Mouse (Mus musculus) adipocyte (in vitro differentiated cells): ENCODE data around the gene Cct4.

Experiments
- DNase-seq: peaks from one replicate; pipeline ENCODE4 v3.0.0-alpha.2; 2016; ENCODE audit warnings: low spot score

The Cct4 gene

DNA sequence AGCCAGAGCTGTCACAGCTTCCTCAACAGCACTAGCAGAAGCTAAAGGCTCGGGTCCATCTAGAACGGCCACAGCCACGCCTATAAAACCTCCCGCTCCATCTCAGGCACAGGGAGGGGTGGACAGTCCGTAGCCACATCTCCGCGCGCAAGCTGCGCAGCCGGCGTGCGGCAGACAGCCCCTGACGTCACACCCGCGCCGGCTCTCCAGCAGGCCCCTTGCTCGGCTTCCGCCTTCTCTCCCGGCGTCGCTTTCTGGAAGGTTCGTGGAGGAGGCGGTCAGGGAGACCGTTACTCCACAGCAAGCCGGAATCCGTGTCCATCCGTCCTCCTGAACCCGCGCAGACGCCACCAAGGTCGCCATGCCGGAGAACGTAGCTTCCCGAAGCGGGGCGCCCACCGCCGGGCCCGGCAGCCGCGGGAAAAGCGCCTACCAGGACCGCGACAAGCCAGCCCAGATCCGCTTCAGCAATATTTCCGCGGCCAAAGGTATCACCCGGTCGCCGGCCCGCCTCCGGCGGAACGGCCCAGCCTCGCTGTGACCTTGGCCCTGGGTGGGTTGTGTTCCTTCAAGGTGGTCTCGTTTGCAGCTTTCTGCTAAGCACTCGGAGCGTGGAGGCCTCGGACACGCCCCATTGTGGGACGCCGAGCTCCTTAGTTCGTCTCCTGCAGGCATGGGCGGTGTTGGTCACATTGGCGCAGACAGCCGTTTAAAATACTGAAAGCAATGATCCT, at the start of gene Cct4:
Gene Cct4 (plus strand): TSS at position 127 of the 734 bp plus-strand sequence.
- DNase-seq, result peak; percentile 90

- no peak for DNase-seq
Measured at GRCm38 (mm10) chr11:22949101-22949500, 41.2 kb upstream of the Cct4 start.

- DNase-seq, result no peak
Measured at GRCm38 (mm10) chr11:22950131-22950530, 40.2 kb upstream of the Cct4 start.

GRCm38 (mm10) chr11:22952668-22953067, 37.7 kb upstream of the Cct4 start:
- DNase-seq, result no peak

GRCm38 (mm10) chr11:22956346-22956745, 34.0 kb upstream of the Cct4 start:
- no peak for DNase-seq

DNA sequence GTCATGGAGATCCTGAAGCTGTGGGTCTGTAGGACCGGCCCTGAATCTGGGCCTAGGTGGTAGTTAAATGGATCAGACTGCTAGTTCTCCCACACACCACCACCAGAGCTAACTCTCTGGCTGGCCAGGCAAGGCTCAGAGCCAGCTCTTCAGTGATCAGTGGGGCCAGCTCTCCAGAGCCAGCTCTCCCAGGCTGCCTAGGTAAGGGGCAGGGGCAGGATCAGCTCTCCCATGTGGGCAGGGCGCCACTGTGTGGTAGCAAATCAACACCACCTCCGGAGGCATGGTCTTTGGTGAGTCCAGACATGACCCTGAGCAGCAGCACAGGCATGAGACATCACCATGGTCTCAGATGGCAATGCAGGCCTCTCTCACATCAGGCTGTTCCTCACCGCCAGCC, 33.5 kb upstream of the Cct4 start:
- DNase-seq, result peak; percentile 67

GRCm38 (mm10) chr11:22957791-22958374, 32.4 kb upstream of the Cct4 start:
- DNase-seq, result no peak

- no peak for DNase-seq
Measured at GRCm38 (mm10) chr11:22962101-22962500, 28.2 kb upstream of the Cct4 start.

- DNase-seq, result no peak
Measured at GRCm38 (mm10) chr11:22964401-22964800, 25.9 kb upstream of the Cct4 start.

- no peak for DNase-seq
Measured at GRCm38 (mm10) chr11:22965503-22965902, 24.8 kb upstream of the Cct4 start.

DNA sequence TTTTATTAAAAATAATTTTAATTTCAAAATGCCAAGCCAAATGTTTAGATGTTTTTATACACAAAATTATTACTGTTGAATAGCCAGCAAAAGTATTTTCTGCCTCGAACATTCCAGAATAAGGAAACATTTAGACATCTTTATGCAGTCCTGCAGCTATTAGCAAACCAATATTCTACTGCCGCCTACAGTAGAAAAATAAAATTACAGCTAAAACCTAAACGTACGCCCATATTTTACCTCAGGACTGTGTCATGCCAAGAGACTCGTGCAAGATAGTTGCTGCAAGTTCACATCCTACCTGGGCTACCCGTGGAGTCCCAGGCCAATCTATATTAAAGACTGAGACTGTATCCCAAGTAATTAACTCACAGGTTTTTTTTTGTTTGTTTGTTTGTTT, 20.8 kb upstream of the Cct4 start:
- DNase-seq, result peak; percentile 67

GRCm38 (mm10) chr11:22970546-22970945, 19.8 kb upstream of the Cct4 start:
- no peak for DNase-seq

DNA sequence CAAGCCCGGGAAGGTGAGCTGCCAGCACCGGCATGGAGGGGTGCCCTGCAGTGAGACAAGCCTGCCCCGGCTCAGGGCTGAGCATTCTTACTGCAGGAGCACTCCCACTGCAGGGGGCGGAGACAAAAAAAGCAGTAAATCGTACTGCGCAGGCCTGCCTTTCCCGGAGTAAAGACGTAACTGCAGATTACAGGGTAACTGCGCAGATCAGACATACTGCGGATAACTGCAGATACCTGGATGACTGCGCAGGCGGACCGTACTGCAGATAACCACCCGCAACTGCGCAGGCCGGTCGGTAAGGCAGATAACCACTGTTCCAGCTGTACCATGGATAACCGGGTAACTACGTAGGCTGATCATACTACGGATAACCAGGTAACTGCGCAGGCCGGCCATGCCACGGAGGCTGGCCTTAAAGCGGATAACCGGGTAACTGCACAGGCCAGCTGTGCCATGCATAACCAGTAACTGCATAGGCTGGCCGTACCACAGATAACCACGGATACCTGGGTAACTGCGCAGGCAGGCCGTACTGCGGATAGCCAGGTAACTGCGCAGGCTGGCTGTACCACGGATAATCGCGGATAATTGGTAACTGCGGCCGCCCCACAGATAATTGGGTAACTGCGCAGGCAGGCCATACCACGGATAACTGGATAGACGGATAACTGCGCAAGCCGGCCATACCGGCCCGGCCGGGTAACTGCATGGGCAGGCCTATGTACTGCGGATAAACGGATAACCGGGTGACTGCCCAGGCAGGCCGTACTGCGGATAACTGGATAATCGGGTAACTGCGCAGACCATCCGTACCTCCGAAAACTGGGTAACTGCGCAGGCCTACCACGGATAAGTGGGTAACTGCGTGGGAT, 18.2 kb upstream of the Cct4 start, which contains the start of gene Zrsr1:
Gene Zrsr1 (plus strand): TSS at position 171 of the 875 bp plus-strand sequence.
- peak; percentile 73 for DNase-seq

- peak; percentile 90 for DNase-seq
Measured at GRCm38 (mm10) chr11:22972746-22973526, 17.4 kb upstream of the Cct4 start.

GRCm38 (mm10) chr11:22973599-22973998, 16.7 kb upstream of the Cct4 start:
- peak; percentile 34 for DNase-seq

- DNase-seq, result no peak
Measured at GRCm38 (mm10) chr11:22978215-22978614, 12.1 kb upstream of the Cct4 start.

DNA sequence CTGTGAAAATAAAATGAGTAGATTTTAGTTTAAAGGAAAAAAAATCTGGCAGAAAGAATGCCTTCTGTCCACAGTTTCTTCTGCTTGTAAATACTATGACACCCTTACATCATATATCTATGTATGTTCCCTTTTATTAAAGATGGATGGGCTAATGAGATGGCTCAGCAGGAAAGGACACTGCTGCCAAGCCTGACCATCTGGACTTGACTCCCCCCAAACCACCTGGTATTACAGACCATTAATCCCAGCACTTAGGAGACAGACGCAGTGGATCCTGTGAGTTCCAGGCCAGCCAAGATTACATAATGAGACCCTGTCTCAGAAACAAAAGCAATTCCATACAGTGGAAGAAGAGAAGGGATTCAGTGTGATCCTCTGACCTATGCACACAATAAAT, 11.6 kb upstream of the Cct4 start:
- DNase-seq, result no peak

DNA sequence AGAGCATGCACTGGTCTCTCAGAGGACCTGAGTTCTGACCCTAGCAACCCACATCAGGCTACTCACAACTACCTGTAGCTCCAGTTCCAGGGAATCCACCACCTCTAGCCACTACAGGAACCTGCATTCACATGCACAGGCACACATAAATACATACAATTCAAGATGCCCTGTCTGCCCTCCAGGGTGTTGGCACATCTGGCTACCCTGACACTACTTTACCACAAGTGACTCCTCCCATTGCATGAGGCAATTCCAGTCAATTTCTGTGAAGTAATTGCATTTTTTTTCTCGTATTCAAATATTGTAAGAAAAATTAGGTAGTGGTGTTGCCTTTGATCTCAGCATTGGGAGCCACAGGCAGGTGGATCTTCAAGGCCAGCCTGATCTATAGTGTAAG, 11.1 kb upstream of the Cct4 start:
- DNase-seq, result no peak

DNA sequence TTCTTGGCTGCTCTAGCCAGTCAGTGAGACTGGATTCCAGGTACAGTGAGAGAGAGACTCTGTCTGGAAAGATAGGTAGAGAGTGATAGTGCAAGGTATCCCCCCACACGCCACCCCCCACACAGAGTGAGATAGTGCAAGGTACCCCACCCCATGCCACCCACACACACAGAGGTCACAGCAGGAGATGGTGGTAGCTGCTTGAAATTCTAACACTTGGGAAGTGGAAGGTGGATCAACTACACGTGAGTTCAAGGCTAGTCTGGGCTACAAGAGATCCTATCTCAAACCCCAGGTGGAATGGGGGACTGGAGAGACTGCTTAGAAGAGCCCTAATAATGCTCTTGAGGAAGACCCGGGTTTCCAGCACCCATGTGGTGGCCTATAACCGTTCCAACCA, 9.3 kb upstream of the Cct4 start:
- DNase-seq, result no peak

DNA sequence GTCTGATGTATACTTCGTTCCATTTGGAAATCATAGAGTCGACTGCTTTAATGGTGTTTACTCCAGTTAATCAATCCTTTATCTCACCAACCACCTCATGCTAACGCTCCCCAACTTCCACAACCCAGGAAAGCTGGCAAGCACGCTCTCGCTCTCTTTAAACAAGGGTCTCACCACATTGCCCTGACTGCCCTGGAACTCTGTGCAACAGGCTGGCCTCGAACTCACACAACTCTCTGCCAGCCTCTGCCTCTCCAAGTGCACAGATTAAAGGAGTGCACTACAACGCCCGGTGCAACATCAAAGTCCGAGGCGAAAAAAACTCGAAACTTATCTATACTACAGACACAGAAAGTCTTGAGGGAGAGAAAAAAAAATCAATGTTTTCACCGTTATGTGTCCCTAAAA, 8.8 kb upstream of the Cct4 start:
- no peak for DNase-seq

GRCm38 (mm10) chr11:22981984-22982757, 8.1 kb upstream of the Cct4 start, which contains the start of the genes Gm28048 and Commd1:
TSS of gene Gm28048 (minus strand) at chr11:22982090.
TSS of gene Commd1 (minus strand) at chr11:22982382.
- peak; percentile 90 for DNase-seq
